Mouse (Mus musculus) spleen, postnatal 36 days (tissue): ENCODE measurements around the gene Traf3ip2.

Experiments used
- DNase-seq, 2 experiments: peaks; one replicate each; pipeline ENCODE4 v3.0.0; 2022; ENCODE audit warnings: low spot score in 2 of 2, mixed read lengths in 1 of 2

The Traf3ip2 gene

DNA sequence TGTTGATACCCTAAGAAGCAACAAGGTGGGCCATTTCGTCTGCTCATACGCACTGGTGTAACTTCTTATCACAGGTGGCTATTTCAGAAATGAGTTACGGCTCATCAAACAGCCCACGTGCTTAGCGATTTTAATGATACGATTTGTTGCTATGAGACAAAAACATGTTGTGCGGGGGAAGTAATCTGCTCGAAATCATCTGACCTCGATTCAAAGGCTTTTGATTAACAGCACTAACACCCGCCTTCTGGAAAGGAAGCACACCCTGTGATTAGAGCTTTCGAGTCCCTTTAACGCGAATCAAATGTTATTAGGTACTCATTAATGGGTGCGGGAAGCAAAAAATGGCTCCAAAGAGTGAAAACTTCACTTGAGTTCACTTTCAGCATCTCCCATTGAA lies 18.9 kb downstream of the Traf3ip2 start:
- no peak for DNase-seq

DNA sequence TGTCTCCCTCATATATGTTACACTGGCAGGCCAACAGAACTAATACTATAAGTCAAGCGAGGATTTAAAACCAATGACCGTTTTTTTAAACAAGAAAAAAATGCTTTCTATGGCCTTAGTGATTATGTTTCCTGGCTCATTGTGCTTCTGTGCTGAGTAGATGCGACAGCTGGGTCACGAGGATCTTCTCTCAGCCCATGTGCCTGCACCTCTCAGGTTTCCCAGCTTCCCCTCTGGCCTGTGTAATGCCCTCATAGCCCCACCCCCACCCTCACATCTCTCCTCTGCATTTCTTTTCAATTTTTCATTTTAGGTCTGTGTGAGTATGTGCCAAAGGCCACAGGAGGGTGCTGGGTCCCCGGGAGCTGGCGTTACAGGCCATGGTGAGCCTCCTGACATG lies 20.6 kb downstream of the Traf3ip2 start:
- no peak for DNase-seq

DNA sequence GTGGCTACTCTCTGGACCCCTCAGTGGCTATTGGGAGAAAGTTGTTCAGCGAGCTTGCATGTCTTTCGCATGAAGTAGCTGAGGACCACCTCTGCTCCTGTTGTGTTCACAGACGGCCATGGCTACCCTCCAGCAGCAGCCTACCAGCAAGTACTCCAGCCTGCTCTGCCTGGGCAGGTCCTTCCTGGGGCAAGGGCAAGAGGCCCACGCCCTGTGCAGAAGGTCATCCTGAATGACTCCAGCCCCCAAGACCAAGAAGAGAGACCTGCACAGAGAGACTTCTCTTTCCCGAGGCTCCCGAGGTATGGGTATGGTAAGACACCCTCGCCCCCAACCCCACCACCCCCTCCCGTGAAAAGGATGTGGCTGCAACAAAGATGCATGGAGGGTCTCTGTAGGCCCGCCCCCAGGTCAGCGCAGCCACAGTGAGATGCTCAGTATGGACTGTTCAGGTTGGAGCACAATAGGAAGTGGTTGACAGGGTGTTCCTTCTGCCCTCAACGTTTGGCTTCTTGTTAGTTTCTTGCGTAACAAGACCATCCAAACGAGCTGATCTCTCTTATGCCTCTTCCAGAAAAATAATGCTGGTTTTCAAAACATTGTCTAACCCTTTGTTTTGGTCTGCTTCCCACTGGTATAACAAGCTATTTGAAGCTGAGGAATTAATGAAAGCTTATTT lies 21.8 kb downstream of the Traf3ip2 start:
- no peak for DNase-seq

DNA sequence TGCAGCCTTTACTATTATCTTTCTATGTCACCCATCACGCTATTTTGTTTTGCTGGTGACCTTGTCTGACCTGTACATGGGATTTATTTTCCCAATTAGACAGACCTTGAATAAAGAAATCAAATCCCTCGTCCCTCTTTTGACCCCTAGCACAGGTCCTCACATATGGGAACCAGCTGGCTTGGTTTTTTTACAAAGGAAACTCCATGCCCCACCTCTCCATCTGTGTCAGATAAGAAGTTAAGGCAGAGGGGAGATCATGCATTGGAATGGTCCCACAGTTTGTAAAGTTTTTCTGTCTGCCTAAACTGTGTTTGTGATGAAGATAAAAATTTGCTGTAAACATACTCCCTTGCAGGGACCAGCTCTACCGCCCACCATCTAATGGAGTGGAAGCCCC lies 26.1 kb downstream of the Traf3ip2 start:
- no peak for DNase-seq

DNA sequence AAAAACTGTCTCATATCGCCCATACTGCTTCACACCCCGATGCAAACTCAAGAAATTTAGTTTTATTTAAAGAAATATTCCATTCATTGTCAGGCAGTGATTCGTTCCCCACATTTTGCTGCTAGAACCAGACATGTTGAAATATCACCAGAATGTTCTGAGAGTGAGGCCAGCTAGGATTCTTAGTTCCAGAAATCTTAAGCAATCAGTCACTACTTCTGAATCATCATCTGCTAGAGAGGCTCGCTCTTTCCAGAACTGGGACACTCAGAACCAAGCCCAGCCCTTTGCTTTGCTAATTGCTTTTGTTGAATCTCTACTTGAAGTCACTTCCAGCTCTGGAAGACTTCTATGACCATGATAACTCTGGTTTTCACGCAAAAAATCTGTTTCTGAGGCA lies 27.0 kb downstream of the Traf3ip2 start:
- DNase-seq: no peak

DNA sequence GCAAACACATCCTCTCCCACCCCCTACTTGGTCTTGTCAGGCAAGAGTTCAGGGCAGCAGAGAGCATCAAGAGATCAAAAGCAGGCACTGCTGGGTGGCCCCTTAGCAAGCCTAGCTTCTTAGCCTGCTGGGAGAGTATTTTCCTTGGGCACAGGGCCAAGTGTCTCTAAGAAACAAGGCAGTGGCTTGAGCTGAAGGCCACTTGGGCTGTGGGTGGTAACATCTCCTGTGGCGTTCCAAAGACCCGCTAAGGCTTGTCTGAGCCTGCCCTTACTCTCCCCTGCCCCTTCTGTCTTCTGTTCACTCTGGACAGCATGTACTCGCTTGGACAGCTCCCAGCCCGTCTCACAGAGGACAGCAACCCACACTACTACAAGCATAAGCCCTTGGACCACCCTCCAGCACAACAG lies 28.1 kb downstream of the Traf3ip2 start:
- DNase-seq: no peak

DNA sequence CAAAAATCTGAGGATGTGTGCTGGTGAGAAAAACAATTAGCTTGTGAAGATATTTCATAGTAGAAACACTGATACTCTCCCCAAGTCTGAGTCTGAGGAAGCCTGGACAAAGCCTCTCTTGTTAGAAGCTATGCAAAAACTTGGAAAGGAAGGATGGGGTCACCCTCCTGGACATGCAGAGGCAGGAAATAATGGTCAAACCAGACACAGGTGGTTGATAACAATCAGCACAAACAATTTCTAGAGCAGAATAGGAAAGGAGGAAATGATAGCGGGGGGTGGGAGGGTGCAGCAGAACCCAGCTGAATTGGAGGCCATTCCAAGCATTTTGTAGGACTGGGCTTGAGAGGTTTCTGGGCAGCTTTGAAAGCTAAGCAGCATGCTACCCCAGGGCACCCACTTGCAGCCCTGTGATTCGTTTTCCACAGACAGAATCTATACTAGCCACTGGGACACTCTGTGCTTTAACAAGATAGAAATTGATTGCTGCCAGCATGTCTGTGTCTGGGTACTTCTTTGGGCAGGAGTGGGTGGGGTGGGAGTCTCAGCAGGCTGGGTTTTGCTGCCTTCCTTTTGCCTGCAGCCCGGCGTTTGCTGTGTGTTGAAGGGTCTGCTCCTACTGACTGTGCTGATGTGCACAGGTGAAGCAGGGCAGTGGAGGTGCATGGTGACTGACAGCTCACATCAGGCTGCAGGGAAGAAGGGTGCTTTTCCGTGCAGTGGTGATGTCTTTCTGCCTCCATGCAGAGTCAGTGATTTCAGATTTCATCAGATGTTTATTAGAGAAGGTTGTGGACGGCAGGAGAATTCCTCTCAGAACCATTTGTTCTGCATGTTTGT lies 33.3 kb downstream of the Traf3ip2 start:
- DNase-seq: no peak

DNA sequence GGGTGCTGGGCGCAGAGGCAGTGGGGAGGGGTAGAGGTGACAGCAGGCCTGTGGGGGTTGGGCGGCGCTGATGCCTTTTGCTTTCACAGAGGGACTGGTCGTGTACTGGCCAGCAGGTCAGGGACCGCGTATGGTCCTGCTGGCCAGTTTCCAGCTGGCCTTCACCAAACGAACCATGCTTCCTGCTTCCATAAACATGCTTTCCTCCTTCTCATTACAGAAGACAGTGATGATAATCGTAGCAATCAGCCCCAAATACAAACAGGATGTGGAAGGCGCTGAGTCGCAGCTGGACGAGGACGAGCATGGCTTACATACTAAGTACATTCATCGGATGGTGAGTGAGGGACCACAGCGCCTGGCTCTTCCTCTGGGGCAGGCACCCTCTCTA lies 33.9 kb downstream of the Traf3ip2 start:
- no peak for DNase-seq

DNA sequence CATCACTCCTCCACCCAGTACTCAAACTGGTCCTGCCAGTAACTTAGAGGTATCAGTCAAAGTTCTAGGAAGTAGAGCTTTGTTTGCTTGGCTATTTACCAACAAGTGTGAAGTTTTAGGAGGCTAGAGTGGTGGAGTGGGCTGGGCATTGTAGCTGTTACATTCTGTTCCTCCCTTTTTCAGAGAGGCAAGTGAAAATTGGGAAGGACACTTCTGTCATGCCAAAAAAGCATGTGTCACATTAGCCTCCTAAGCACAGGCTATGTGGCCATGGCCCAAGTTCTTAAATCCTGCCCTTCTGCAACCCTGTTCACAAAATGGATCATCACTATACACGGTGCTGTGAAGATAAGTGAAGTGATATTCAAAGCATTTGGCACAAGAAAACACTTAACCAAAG lies 34.4 kb downstream of the Traf3ip2 start:
- no peak for DNase-seq

DNA sequence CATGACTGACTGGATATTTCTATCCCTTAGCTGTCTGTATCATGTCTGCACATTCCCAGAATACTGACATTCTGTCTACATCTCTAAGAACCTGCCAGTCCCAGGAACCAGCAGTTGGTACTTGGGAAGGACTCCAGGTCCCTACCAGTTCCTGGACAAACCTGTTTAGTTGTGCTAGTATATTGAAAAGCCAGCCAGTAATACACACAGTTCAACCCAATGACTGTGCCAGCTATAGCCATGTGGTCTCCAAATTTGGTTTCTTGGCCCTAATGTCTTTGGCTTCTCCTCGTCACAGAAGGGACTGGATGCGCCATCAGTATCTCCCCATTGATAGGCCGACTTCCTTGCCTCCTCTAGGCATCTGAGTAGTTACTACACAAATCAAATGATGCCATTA lies 35.5 kb downstream of the Traf3ip2 start:
- DNase-seq: no peak

DNA sequence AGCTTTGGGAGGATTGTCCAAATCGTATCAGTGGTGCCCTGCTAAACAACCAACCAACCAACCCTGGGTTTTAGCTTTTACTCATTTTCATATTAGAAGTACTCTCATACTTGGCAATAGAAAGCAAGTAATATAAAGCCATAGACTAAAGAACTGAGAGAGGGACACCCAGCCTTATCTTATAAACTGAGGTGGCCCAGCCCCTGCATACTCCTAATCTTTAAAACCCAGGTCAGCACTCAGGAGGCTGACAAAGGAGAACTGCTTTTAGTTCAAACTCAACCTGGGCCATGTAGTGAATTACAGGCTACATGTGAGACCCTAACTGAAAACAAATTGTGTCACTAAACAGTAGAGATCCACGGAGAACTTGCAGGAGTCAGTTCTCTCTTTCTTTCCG lies 36.8 kb downstream of the Traf3ip2 start:
- no peak for DNase-seq

DNA sequence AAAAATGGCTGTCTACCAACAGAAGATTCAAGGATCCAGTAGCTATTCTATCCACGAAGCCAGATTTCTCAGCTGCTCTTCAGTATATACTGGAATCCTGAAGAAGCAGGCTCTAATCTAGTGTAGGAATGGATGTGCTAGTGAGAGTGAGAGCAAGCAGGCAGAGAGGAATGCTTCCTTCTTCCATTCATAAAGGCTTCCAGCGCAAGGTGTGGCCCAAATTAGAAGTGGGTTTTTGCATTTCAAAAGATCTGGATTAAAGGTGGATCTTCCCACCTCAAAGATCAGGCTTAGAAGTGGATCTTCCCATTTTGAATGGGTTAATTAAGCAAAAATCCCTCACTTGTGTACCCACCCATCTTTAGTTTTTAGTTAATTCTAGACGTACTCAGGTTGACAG lies 37.6 kb downstream of the Traf3ip2 start:
- DNase-seq: no peak

DNA sequence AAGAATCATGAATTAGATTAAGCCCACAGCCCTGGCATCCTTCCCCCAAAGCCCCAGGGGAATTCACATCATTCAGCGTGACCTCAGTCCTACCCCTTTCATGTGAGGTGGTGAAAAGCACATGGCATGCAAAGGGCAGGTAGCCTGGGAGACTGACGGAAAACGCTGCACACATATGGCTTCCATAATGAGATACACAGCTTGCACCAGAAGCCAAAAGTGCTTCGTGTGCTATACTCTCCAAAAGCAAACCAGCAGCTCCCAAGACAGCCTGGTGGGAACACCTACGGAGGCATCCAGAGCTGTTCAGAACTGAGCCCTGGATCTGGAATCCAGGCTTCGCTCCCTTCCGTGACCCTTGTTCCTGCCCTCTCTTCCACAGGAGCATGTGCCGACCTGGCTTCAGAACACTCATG lies 41.3 kb downstream of the Traf3ip2 start:
- DNase-seq: no peak

DNA sequence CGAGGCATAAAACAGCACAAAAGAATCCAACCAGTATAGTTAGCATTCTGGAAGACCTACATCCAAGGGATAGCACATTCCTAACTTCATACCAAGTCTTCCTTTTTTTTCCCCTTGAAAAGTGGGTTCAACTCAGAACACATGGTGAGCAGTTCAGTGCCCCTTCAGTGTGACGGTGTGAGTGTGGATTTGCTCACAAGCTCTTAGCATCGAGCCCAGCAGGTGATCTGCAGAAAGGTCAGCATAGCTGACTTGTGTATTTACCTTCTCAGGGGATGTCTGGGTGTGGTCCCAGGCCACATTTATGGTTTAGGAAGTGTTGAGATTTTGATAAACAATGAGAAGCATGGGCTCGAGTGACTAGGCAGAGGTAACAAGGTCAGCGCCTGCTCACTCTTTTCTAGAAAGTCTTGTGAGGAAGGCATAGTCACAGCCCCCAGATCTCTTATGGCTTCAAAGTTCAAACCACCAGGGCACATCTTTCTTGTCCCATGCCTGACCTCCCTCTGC lies 46.2 kb downstream of the Traf3ip2 start:
- no peak for DNase-seq

DNA sequence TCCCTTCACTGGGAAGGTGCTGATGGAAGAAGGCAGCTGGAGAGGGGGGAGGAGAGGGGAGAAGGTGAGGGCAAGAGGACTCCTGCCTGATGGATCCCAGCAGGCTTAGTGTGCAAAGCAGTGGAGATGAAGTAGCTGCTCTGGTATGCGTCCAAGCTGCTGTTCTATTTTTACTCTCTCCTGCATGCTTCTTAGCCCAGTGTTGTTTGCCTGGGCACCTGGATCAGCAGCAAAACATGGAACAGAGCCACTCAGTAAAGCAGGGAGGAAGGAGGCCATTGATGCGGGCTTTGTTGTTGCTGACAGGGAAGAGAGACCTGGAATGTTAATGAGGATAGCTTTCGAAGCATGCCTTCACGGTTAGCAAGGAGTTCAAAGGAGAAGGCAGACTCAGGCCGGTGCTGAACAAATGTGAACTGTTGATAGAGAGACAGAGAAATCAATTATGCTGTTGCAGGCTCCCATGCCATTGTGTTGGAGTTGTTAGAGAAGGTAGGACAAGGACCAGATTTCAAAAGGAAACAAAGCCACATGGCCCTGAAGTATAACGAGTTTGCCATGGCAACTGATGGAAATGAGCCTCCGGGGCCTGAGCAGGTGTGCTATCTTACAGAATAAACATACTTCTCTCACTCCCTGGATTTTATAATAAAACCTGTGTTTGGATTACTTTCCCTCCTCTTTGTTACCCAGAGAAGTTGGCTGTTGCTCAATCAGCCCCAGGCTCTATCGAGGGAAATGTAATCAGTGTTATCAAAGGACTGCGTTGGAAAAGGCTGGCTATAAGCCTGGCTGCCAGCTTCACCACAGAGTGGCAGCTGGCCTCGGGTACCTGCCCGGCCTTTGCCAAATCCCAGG lies 46.9 kb downstream of the Traf3ip2 start:
- DNase-seq: no peak

DNA sequence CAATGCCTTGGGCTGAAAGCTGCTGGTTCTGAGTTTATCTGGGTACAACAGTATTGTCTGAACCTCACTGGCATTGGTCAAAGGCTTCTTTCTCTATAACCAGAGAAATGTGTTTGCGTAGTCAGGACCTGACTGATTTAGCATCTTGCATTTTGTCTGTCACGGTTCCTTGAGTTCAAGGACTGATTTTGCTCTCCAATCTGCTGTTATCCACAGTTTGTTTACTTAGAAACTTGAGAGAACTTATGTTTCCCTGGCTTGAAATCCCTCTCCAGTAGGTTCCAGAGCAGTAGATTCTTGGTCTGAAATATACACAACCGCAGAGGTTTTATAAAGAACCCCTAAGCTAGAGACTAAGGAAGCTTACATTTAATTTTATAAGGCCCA lies 47.5 kb downstream of the Traf3ip2 start:
- DNase-seq: no peak

DNA sequence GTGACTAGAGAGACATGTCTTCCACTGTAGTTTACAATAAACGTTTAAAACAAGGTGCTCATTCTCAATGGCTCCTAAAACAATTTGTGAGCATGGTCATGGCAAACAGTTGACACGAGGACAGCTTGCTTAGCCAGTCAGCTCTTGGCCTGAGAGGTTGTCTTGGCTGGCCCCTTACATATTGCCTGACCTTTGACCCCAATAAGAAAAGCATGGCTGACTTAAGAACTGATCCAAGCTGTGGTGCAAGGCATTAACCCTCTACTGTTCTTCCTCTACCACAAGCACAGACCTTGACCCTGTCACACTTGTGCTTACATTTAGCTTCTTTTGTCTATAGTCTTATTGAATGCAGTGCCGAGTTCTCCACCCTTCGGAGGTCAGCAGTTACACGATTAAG lies 48.0 kb downstream of the Traf3ip2 start:
- DNase-seq: no peak

DNA sequence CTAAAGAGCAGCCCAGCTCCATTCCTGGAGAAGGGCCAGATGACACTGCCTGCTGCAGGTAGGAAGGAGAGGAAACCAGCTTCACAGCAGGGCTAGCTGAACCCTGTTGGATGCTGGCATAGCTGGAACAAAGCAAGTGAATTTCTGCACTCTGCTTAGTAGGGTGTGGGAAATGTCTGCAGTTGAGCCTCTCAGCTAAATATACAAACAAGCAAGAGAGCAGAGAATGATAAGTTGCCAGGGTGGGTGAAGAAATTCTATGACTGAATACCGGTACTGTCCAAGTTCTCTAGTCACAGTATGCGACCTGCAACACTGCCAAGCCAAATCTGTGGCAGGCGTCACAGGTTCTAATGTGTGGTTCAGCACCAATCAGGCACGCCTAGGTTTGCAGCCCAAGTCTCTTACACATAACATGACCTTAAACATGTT lies 52.4 kb downstream of the Traf3ip2 start:
- DNase-seq: no peak

DNA sequence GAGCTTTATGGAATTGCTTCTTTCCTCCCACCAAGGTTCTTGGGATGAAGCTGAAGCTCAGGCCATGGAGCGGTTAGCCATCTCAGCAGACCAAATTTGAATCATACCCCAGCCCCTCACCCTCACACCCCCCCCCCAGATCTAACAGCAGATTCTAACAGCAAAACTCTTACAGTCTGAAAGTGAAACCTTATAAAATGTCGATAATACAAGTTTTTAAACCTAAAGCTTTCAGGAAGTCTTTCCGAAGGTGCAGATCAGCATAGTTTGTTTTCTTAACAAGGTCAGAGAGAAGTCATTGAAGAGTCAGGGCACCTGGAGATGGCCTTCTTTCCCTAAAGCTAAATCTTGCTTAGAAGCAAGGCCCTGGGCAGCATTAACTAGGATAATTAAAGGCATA lies 53.3 kb downstream of the Traf3ip2 start:
- DNase-seq: no peak

DNA sequence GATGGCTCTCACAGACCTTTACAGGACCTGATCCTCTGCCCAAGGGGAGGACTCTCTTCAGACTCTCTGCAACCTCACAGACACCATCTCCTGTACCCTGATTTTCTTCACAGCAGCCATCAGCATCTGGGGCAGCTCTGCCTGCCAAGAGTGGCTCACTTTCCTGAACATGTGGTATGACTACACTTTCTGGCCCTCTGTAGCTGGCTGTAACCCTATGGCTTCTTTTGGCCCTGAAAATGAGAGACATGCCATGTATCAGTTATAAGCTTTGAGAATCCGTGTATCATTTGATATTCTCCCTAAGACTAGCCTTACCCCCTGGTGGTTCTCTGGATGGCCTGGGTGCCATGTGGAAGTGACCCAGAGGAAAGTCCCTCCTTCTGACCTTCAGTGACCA lies 58.7 kb downstream of the Traf3ip2 start:
- DNase-seq: no peak

DNA sequence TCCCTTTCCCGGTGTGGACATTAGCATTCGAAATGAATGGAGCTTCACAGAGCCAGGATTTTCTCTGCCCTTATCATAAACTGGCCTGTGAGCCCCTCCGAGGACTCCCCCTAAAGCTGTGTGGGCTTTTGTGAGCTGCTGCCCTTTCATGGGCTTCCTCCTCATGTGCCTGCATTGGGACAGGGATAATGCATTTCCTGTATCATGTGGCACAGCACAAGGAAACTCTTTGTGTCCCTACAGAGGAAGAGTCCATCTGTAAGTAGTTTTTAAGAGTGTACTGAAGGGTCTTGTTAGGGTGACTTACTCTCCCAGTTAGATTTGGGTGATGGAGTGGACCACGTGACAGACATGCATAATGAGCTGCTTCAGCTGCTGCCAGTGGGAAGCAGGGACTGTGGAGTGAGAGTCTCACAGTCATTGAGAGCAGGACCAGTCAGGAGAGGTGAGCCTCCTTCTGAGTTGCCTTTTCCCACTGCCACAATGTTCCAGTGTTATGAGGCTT lies 59.9 kb downstream of the Traf3ip2 start:
- DNase-seq: no peak

DNA sequence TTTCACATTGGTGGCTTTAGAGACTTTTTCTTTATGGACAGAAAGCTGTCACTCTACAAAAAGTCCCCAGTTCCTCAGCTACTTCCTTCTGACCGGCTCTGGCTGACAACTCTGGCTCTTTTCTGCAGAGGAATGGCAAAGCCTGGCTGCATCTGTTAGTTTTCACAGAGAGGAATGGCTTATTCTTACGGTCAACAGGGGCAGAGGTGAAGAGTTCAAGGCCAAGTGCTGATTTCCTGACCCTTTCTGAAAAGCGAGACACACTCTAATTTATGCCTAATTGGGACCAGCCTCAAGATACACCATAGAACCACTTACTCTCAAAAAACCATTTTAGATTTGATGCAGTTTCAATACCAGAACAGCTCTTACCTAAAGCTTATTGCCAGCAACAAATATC lies 61.4 kb downstream of the Traf3ip2 start:
- DNase-seq: no peak
